Mouse (Mus musculus) gastrocnemius, adult 8-10 months (tissue): ENCODE data around the gene Slc25a11. TPM values are rescaled to one million over a fixed set of nuclear protein-coding genes. Genes with fewer than 3 reads are reported as not detected.

ENCODE experiments used
- total RNA-seq, 4 experiments: library from RNA; stranded (reverse); gene quantifications; 2 replicates each; pipeline ENCODE4 v1.2.4; 2022

Gene Slc25a11
- total RNA-seq, 4 experiments from 2014 or later: 276 to 326 (median 293) TPM

Other genes starting within 250 kb of the Slc25a11 start
- 10 to 100 TPM; 19.6 to 23.3 (median 20.6) TPM for gene Pelp1, start 237.4 kb downstream of the Slc25a11 start, total RNA-seq
- 1 to 10 TPM; 5.9 to 9.2 (median 7.4) TPM for gene Arrb2, start 214.8 kb downstream of the Slc25a11 start, total RNA-seq
- gene Med11, start 195.6 kb downstream of the Slc25a11 start, total RNA-seq: 1 to 10 TPM; 4.1 to 5.3 (median 4.6) TPM
- under 1 TPM in 3 of 4 experiments, not detected in 1; 0.10 to 0.48 (median 0.31) TPM for gene Zmynd15, start 188.0 kb downstream of the Slc25a11 start, total RNA-seq
- under 1 TPM; 0.54 to 0.75 (median 0.63) TPM for gene Cxcl16, start 187.5 kb downstream of the Slc25a11 start, total RNA-seq
- gene Tm4sf5, start 142.2 kb downstream of the Slc25a11 start, total RNA-seq: not detected
- not detected for gene Vmo1, start 132.9 kb downstream of the Slc25a11 start, total RNA-seq
- not detected for gene Gltpd2, start 128.3 kb downstream of the Slc25a11 start, total RNA-seq
- gene Psmb6, start 122.1 kb downstream of the Slc25a11 start, total RNA-seq: 100 to 1,000 TPM; 258 to 280 (median 265) TPM
- gene Gm40193, start 114.5 kb downstream of the Slc25a11 start, total RNA-seq: not detected
- 10 to 100 TPM; 15.3 to 17.8 (median 15.4) TPM for gene Pld2, start 107.4 kb downstream of the Slc25a11 start, total RNA-seq
- gene Mink1, start 84.6 kb downstream of the Slc25a11 start, total RNA-seq: 10 to 100 TPM; 32.5 to 38.7 (median 33.7) TPM
- not detected for gene 4930544D05Rik, start 31.6 kb downstream of the Slc25a11 start, total RNA-seq
- gene Chrne, start 28.3 kb downstream of the Slc25a11 start, total RNA-seq: 10 to 100 TPM; 11.2 to 20.5 (median 14.7) TPM
- not detected for gene Gp1ba, start 8.4 kb downstream of the Slc25a11 start, total RNA-seq
- 10 to 100 TPM; 34.9 to 41.1 (median 38.1) TPM for gene Rnf167, start 244 bp downstream of the Slc25a11 start, total RNA-seq
- 100 to 1,000 TPM; 218 to 265 (median 251) TPM for gene Pfn1, start 7.2 kb upstream of the Slc25a11 start, total RNA-seq
- 1,000 to 10,000 TPM; 7,027 to 9,270 (median 7,380) TPM for gene Eno3, start 9.7 kb upstream of the Slc25a11 start, total RNA-seq
- gene Spag7, start 21.9 kb upstream of the Slc25a11 start, total RNA-seq: 10 to 100 TPM; 77.0 to 99.5 (median 81.7) TPM
- 10 to 100 TPM; 35.2 to 43.1 (median 39.3) TPM for gene Camta2, start 40.6 kb upstream of the Slc25a11 start, total RNA-seq
- gene Inca1, start 52.7 kb upstream of the Slc25a11 start, total RNA-seq: 1 to 10 TPM; 4.1 to 5.6 (median 4.3) TPM
- gene Kif1c, start 53.1 kb upstream of the Slc25a11 start, total RNA-seq: 100 to 1,000 TPM; 605 to 698 (median 679) TPM
- 10 to 100 TPM; 12.5 to 14.8 (median 13.5) TPM for gene Zfp3, start 116.7 kb upstream of the Slc25a11 start, total RNA-seq
- not detected for gene Scimp, start 165.1 kb upstream of the Slc25a11 start, total RNA-seq
- gene Rabep1, start 197.3 kb upstream of the Slc25a11 start, total RNA-seq: 10 to 100 TPM; 36.0 to 42.2 (median 41.6) TPM